Mouse (Mus musculus) cerebellum, postnatal 36 days (tissue): ENCODE results near the gene Rab43.

Experiments
- DNase-seq, 2 experiments: peaks; one replicate each; pipeline ENCODE4 v3.0.0; 2021 to 2022; ENCODE audit warnings: mixed read lengths in 2 of 2

Rab43 gene

DNA sequence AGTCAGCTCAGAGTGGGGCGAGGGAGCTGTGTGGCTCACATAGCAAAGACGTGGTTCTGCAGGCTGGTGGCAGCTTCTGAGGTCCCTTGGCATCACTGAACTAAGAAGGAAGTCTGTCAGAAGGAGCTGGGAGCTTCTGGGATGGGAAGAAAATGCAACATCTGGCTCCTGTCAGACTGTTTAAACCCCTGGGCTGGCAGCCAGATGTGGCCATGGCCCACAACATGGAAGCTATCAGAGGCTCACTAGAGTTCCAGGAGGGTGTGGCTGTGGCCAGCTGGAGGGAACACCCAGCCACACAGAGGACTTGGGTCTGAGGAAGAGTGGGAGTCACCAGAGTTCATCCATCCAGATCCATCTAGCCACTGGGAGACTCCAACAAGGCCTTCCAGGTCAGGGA, 65.1 kb downstream of the Rab43 start:
- DNase-seq: no peak

- no peak for DNase-seq
These were observed 65.9 kb downstream of the Rab43 start for GRCm38 (mm10) chr6:87746059-87746458.

GRCm38 (mm10) chr6:87745301-87745700, 66.7 kb downstream of the Rab43 start:
- no peak for DNase-seq

DNA sequence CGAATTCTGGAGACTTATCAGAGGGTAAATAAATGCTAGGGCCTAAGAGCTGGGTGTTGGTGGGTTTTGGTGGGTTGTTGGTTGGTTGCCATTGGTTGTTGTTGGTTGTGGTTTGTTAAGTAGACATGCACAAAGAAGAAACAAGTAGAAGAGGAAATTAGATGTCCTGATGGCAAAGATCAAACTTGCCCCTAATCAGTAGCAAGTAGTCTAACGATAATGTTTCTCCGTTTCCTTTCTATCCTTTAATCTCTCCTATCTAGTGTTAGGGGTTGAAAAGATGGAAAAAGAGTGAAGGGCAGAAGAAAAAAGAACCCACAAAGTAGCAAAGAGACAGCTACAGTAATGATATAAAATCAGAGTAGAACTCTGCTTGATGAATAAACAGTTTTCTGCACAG, 67.3 kb downstream of the Rab43 start:
- DNase-seq: no peak

DNA sequence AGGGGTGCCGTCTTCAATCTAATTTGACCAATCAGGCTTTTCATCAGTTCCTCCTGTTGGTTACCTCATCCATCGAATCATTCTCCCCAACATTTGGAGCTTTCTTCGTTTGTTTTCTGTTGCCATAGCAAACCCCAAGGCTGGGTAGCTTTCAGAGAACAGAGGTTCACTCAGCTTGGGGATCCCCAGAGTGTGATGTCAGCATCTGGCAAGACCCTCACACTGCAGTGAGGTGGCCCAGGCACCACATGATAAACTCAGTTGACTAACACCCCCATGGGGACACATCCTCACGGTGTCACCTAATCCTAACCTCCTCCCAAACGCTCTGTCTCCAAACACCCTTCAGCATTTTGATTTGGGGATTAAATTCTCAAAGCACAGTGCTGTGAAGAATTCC, 68.7 kb downstream of the Rab43 start:
- DNase-seq: no peak

DNA sequence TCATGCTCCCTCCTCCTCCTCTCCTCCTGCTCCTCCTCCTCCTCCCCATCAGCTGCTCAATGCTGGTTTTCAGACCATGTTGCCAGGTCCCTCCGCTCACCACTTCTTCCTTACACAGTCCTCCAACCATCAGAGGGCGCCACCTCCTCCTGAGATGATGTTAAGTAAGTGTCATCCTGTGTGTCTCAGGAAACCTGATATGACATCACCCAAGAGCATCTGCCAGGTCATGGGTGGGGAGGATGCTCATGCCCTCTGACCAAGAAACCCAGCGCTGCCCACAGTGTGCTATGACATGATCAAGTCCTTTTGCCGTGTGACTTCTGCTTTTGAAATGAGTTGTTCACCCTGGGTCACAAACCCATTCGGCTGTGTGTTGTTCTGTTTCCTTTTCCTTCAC, 69.2 kb downstream of the Rab43 start:
- DNase-seq: no peak

DNA sequence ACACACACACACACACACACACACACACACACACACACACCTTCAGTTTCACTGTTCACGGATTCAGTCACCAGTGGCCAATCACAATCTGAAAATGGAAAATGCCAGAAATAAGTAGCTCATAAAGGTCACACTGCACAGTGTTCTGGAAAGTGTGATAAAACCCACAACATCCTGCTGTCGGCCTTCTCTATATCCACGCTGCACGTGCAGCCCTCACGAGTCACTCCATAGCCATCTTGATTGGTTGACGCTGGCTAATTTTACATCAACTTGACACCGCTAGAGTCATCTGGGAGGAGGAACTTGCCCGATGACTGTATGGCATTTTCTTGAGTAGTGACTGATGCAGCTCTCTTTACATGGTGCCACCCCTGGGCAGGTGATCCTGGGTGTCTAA, 70.0 kb downstream of the Rab43 start:
- DNase-seq: no peak

DNA sequence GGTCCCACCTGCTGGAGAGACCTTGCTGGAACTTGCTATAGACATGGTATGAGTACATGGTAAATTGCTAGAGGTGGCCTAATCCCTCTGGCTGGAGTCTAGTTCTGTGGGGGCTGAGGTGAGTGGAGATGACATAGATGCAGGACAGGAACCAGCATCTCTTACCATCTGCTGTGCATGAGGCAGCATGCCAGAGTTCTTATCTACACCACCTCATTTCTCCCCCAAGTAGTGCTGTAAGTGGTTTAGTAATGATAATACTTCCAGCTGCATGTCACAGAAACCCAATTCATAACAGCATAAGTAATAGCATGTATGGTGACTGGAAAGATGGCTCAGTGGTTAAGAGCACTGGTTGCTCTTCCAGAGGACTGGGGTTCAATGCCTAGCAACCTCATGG, 71.5 kb downstream of the Rab43 start:
- no peak for DNase-seq

DNA sequence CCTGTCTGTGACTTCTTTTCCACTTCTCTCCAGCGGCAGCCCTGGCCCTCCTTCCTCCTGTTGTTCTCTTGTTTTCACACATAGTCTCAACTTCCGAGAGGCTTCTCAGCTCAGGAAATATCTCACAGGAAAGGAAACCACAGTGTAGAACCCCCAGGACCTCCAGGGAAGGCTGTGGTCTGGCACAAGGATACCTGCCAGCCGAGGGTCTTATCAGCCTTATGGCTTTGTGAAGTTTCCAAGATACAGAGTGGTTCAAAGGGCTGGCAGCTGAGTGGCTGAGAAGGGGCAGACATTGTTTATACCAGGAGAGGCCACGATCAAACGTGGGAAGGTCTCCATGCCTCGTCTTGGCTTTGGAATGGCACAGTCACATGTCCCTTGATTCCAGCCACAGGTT, 72.1 kb downstream of the Rab43 start:
- no peak for DNase-seq
